Mouse (Mus musculus) heart, embryonic 14.5 days (tissue): ENCODE measurements around the gene Siah1b. TPM values are rescaled to one million over a fixed set of nuclear protein-coding genes. Genes with fewer than 3 reads are reported as not detected.

Experiments
- ATAC-seq: fragments of 200-750 bp; cut with Nextera tagmentation; 2 replicates; pipeline ENCODE4 v1.8.0; 2017; ENCODE audit warnings: low read depth, moderate TSS enrichment; ENCODE audit not compliant: insufficient number of reproducible peaks, insufficient read depth, low FRiP score
- H3K27ac ChIP-seq, 2 experiments: fragments of 200-500 bp in 1 of 2; fragments of 300-500 bp in 1 of 2; sonication (generic) in 1 of 2; replicated peaks in 1 of 2; 2 replicates each; pipeline ENCODE4 v1.5.1; 2012 to 2014; ENCODE audit warnings: low read depth in 2 of 2, low read length in 2 of 2, control low read depth in 1 of 2, mild to moderate bottlenecking in 1 of 2, mixed read lengths in 1 of 2; ENCODE audit not compliant: control insufficient read depth in 1 of 2, insufficient read depth in 1 of 2
- H3K27me3 ChIP-seq: fragments of 300-500 bp; sonication (generic); 2 replicates; pipeline ENCODE4 v1.6.1; 2014; ENCODE audit warnings: mild to moderate bottlenecking, low read length, control low read depth; ENCODE audit not compliant: control insufficient read depth, insufficient read depth
- H3K36me3 ChIP-seq: fragments of 300-500 bp; sonication (generic); 2 replicates; pipeline ENCODE4 v1.6.1; 2014; ENCODE audit warnings: mild to moderate bottlenecking, control low read depth, low read length, mixed read lengths; ENCODE audit not compliant: control insufficient read depth, insufficient read depth
- H3K4me1 ChIP-seq, 2 experiments: fragments of 200-500 bp in 1 of 2; fragments of 300-500 bp in 1 of 2; sonication (generic) in 1 of 2; 2 replicates each; pipeline ENCODE4 v1.6.1; 2012 to 2014; ENCODE audit warnings: low read length in 2 of 2, control low read depth in 1 of 2, mixed read lengths in 1 of 2; ENCODE audit not compliant: control insufficient read depth in 2 of 2, insufficient read depth in 2 of 2
- H3K4me2 ChIP-seq: fragments of 300-500 bp; sonication (generic); 2 replicates; pipeline ENCODE4 v1.6.1; 2014; ENCODE audit warnings: mild to moderate bottlenecking, low read length
- H3K4me3 ChIP-seq, 2 experiments: fragments of 200-500 bp in 1 of 2; fragments of 300-500 bp in 1 of 2; sonication (generic) in 1 of 2; 2 replicates each; pipeline ENCODE4 v1.5.1; 2012 to 2014; ENCODE audit warnings: low read length in 2 of 2, mild to moderate bottlenecking in 2 of 2, control low read depth in 1 of 2, low read depth in 1 of 2, moderate library complexity in 1 of 2; ENCODE audit not compliant: control insufficient read depth in 1 of 2, insufficient read depth in 1 of 2
- H3K9ac ChIP-seq: fragments of 300-500 bp; sonication (generic); 2 replicates; pipeline ENCODE4 v1.6.1; 2014; ENCODE audit warnings: mild to moderate bottlenecking, low read length
- H3K9me3 ChIP-seq: fragments of 300-500 bp; sonication (generic); 2 replicates; pipeline ENCODE4 v1.6.1; 2016; ENCODE audit warnings: low read length, control low read depth; ENCODE audit not compliant: control insufficient read depth
- WGBS: fragments of 180-500 bp; shearing (Covaris S2); extraction: QIAGEN DNeasy Blood & Tissue Kit; methylation state at CpG from one replicate; pipeline ENCODE4 v1.1.7; 2014; 5-methylcytosine and 5-hydroxymethylcytosine counted together
- polyA plus RNA-seq: library from polyadenylated mRNA; unstranded; fragments of >200 nt; fragmentation: Nextera tagmentation; extraction: Ambion mirVana; gene quantifications from 2 replicates; pipeline ENCODE4 v1.2.1, GENCODE M21; 2014

Gene Siah1b
- polyA plus RNA-seq, 1 experiment from 2014 or later, result 18.7 TPM

- Histone ChIP-seq H3K9ac (no peak overlapping the region), H3K4me1 (no peaks in the 10 kb centered on the region), H3K4me2 (no peak overlapping the region), H3K4me3 (no peak overlapping the region), H3K9me3 (no peaks in the 10 kb centered on the region), H3K27me3 (no peaks in the 10 kb centered on the region), H3K36me3 (no peaks in the 10 kb centered on the region), H3K27ac (no peak overlapping the region)
- no peak for ATAC-seq
- WGBS, result 50% methylated on average over 4 of the region's 4 CpGs
Measured at GRCm38 (mm10) chrX:164059070-164059469, 17.2 kb downstream of the Siah1b start.

- H3K9me3 ChIP-seq, result no peaks in the 10 kb centered on the region
- H3K27me3 ChIP-seq, result no peaks in the 10 kb centered on the region
- H3K27ac ChIP-seq, result no peak overlapping the region
- H3K4me2 ChIP-seq, result no peak overlapping the region
- ATAC-seq, result no peak
- no peaks in the 10 kb centered on the region for H3K36me3 ChIP-seq
- 65% methylated on average over 3 of the region's 3 CpGs for WGBS
- H3K4me1 ChIP-seq, result no peaks in the 10 kb centered on the region
- H3K4me3 ChIP-seq, result no peak overlapping the region
- no peak overlapping the region for H3K9ac ChIP-seq
Measured at GRCm38 (mm10) chrX:164058523-164058922, 17.8 kb downstream of the Siah1b start.

GRCm38 (mm10) chrX:164055726-164056125 is 20.6 kb downstream of the Siah1b start:
- Histone ChIP-seq H3K9ac (no peak overlapping the region), H3K4me1 (no peaks in the 10 kb centered on the region), H3K36me3 (no peaks in the 10 kb centered on the region), H3K27me3 (no peaks in the 10 kb centered on the region), H3K4me2 (no peak overlapping the region), H3K27ac (no peak overlapping the region), H3K4me3 (no peak overlapping the region), H3K9me3 (no peaks in the 10 kb centered on the region)
- WGBS, result 69% methylated on average over 4 of the region's 4 CpGs
- no peak for ATAC-seq

- WGBS, result 68% methylated on average over 2 of the region's 2 CpGs
- Histone ChIP-seq H3K4me2 (no peak overlapping the region), H3K27ac (no peak overlapping the region), H3K27me3 (no peaks in the 10 kb centered on the region), H3K36me3 (no peaks in the 10 kb centered on the region), H3K4me3 (no peak overlapping the region), H3K9ac (no peak overlapping the region), H3K9me3 (no peaks in the 10 kb centered on the region), H3K4me1 (no peaks in the 10 kb centered on the region)
- ATAC-seq, result no peak
Measured at GRCm38 (mm10) chrX:164046736-164047135, 29.6 kb downstream of the Siah1b start.

GRCm38 (mm10) chrX:164042069-164042468 is 34.2 kb downstream of the Siah1b start:
- 50% methylated on average over 13 of the region's 13 CpGs for WGBS
- H3K4me1 ChIP-seq, result no peaks in the 10 kb centered on the region
- H3K27ac ChIP-seq, result no peak overlapping the region
- ATAC-seq, result no peak
- H3K9ac ChIP-seq, result no peak overlapping the region
- no peaks in the 10 kb centered on the region for H3K27me3 ChIP-seq
- H3K4me3 ChIP-seq, result no peak overlapping the region
- H3K4me2 ChIP-seq, result no peak overlapping the region
- H3K36me3 ChIP-seq, result no peaks in the 10 kb centered on the region
- H3K9me3 ChIP-seq, result no peaks in the 10 kb centered on the region

GRCm38 (mm10) chrX:164038882-164039281 is 37.4 kb downstream of the Siah1b start:
- Histone ChIP-seq H3K27ac (no peak overlapping the region), H3K4me1 (no peaks in the 10 kb centered on the region), H3K36me3 (no peaks in the 10 kb centered on the region), H3K4me2 (no peak overlapping the region), H3K27me3 (no peaks in the 10 kb centered on the region), H3K9me3 (no peaks in the 10 kb centered on the region), H3K9ac (no peak overlapping the region), H3K4me3 (no peak overlapping the region)
- 44% methylated on average over 2 of the region's 2 CpGs for WGBS
- ATAC-seq, result no peak

GRCm38 (mm10) chrX:164035931-164036330 is 40.4 kb downstream of the Siah1b start:
- Histone ChIP-seq H3K27me3 (no peaks in the 10 kb centered on the region), H3K4me1 (no peaks in the 10 kb centered on the region), H3K4me3 (no peak overlapping the region), H3K9me3 (no peaks in the 10 kb centered on the region), H3K36me3 (no peaks in the 10 kb centered on the region), H3K4me2 (no peak overlapping the region), H3K27ac (no peak overlapping the region), H3K9ac (no peak overlapping the region)
- ATAC-seq, result no peak
- WGBS, result 79% methylated on average over 7 of the region's 7 CpGs

GRCm38 (mm10) chrX:164035401-164035800 is 40.9 kb downstream of the Siah1b start:
- no peaks in the 10 kb centered on the region for H3K9me3 ChIP-seq
- ATAC-seq, result no peak
- H3K4me1 ChIP-seq, result no peaks in the 10 kb centered on the region
- H3K36me3 ChIP-seq, result no peaks in the 10 kb centered on the region
- H3K4me3 ChIP-seq, result no peak overlapping the region
- no peak overlapping the region for H3K9ac ChIP-seq
- WGBS, result 74% methylated on average over 2 of the region's 2 CpGs
- no peak overlapping the region for H3K27ac ChIP-seq
- no peak overlapping the region for H3K4me2 ChIP-seq
- no peaks in the 10 kb centered on the region for H3K27me3 ChIP-seq
